Mouse (Mus musculus): ENCODE measurements around the gene Samd14. TPM values are rescaled to one million over a fixed set of nuclear protein-coding genes. Genes with fewer than 3 reads are reported as not detected.

The Samd14 gene
- polyA plus RNA-seq, 1 experiment from 2014 or later: 19.8 TPM

DNA sequence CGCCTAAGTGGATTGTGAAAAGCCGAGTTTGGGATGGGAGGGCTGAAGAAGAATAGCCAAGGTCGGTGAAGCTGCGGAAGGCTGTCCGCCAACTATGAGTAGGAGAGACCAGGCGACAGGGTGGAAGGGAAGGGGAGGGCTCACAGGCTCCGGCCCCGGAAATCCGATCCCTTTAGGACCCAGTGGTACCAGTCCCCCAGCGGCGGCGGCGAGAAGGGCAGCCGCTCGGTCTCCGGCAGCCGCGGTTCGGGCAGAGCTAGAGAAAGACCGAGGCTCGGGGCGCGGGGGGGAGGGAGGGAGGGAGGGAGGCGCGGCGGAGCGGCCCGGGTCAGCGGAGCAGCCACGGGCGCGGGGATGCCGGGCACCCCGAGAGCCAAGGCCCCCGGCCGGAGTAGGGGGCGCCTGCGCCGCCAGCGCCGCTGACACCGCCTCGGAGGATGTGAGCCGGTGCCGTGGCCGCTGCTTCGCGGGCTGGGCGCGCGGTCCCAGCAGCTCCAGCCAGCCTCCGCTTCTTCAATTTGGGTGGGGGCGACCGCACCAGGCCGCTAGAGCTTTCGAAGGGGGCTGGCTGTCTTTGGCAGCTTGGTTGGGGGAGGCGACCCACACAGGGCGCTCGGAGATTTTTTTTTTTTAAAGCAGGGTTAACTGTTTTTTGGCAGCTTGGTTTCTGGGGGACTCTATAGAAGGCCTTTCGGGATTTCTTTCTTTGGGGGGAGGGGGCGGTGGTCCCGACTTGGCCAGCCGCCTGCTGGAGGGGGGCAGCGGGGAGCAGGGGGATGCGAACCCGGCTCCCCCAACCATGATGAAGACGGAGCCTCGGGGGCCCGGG, 18.7 kb upstream of the Samd14 start, which contains the start of gene Ppp1r9b:
Ppp1r9b (plus strand) TSS at position 287 of the 829 bp plus-strand sequence.
- Histone ChIP-seq H3K4me3 (replicated peaks) (peak within 1 kb of the TSS; percentile 90), H3K27me3 (replicated peaks) (no peaks in the 10 kb centered on the region), H3K9ac (peak within 1 kb of the TSS; percentile 74), H3K27ac (peak within 1 kb of the TSS; percentile 96), H3K36me3 (no peaks in the 10 kb centered on the region), H3K4me1 (peaks cover 71% of the 10 kb centered on the region), H3K4me2 (peak within 1 kb of the TSS; percentile 92), H3K9me3 (no peaks in the 10 kb centered on the region)
- ATAC-seq (ENCODE audit: insufficient read depth, low FRiP score, low read depth): peak; percentile 85
- 1% methylated on average over 65 of the region's 69 CpGs for WGBS

DNA sequence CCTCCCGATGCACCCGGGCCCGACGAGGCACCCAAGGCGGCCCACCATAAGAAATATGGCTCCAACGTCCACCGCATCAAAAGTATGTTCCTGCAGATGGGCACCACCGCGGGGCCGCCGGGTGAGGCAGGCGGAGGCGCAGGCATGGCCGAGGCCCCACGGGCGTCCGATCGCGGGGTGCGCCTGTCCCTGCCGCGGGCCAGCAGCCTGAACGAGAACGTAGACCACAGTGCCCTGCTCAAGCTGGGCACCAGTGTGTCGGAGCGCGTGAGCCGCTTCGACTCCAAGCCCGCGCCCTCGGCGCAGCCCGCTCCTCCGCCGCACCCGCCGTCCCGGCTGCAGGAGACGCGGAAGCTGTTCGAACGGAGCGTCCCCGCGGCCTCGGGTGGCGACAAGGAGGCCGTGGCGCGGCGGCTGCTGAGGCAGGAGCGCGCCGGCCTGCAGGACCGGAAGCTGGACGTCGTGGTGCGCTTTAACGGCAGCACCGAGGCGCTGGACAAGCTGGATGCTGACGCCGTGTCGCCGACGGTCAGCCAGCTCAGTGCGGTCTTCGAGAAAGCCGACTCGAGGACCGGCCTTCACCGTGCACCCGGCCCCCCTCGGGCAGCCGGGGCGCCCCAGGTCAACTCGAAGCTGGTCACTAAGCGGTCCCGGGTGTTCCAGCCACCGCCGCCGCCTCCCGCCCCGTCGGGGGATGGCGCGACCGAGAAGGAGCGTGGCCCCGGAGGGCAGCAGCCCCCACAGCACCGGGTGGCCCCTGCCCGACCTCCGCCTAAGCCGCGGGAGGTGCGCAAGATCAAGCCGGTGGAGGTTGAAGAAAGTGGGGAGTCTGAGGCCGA, 17.8 kb upstream of the Samd14 start:
- WGBS: under 1% methylated on average over 98 of the region's 99 CpGs
- no peaks in the 10 kb centered on the region for H3K27me3 ChIP-seq (replicated peaks)
- ATAC-seq (ENCODE audit: insufficient read depth, low FRiP score, low read depth): no peak

DNA sequence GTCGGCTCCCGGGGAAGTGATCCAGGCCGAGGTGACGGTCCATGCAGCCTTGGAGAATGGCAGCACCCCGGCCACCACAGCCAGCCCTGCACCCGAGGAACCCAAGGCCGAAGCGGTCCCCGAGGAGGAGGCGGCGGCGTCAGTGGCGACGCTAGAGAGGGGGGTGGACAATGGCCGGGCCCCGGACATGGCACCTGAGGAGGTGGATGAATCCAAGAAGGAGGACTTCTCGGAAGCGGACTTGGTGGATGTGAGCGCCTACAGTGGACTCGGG, 17.3 kb upstream of the Samd14 start:
- peak overlapping the region; percentile 96 for H3K27ac ChIP-seq
- WGBS: under 1% methylated on average over 20 of the region's 20 CpGs
- H3K9ac ChIP-seq: peak overlapping the region; percentile 74
- peak overlapping the region; percentile 90 for H3K4me3 ChIP-seq (replicated peaks)
- peaks cover 74% of the 10 kb centered on the region for H3K4me1 ChIP-seq
- no peak for ATAC-seq (ENCODE audit: insufficient read depth, low FRiP score, low read depth)
- peak overlapping the region; percentile 92 for H3K4me2 ChIP-seq
- H3K27me3 ChIP-seq (replicated peaks): no peaks in the 10 kb centered on the region
- H3K9me3 ChIP-seq: no peaks in the 10 kb centered on the region
- peaks cover 9% of the 10 kb centered on the region; the same call in 1 of the 2 replicates for H3K36me3 ChIP-seq

More for the DNA sequence above, 17.8 kb upstream of the Samd14 start:
- Histone ChIP-seq H3K36me3 (peaks cover 7% of the 10 kb centered on the region; the same call in 1 of the 2 replicates), H3K4me2 (peak overlapping the region; percentile 92), H3K9ac (peak overlapping the region; percentile 74), H3K4me3 (replicated peaks) (peak overlapping the region; percentile 90), H3K4me1 (peaks cover 75% of the 10 kb centered on the region), H3K9me3 (no peaks in the 10 kb centered on the region), H3K27ac (peak overlapping the region; percentile 96)

DNA sequence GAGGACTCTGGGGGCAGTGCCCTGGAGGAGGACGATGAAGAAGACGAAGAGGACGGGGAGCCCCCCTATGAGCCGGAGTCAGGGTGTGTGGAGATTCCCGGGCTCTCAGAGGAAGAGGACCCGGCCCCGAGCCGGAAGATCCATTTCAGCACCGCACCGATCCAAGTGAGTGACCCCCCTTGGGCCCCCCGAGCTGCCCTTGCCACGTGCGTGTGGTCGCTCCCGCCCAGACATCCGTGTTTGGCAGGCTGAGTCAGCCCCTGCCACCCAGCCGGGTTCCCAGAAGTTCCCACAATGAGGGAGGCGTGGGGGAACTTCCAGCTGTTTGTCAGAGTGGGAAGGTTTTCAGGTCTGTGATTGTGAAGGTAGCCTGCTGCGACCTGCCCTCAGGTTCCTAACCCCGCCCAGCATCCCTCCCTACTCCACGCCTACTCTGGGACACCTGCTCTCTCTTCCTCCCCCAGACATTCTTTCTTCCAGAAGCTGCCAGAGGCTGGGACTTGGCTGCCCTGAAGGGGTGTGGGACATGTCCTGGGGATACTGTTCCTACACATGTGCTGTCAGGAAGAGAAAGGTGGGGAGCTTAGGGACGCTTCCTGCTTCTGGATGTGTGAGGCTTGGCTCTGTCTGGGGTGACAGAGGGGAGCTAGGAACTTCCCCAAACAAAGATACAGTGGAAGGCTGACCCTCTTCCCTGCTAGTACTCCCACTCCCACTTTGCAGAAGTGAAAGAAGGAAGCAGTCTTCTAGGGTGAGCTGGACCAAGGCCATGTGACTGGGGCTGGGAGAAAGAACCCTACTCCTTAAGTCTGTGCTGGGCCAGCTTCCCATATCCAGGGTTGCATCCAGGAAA, 16.7 kb upstream of the Samd14 start:
- under 1% methylated on average over 22 of the region's 22 CpGs for WGBS
- Histone ChIP-seq H3K4me2 (peak overlapping the region; percentile 92), H3K4me1 (peaks cover 69% of the 10 kb centered on the region), H3K4me3 (replicated peaks) (peak overlapping the region; percentile 90), H3K36me3 (peaks cover 13% of the 10 kb centered on the region), H3K9me3 (no peaks in the 10 kb centered on the region), H3K27ac (peak overlapping the region; percentile 96), H3K27me3 (replicated peaks) (no peaks in the 10 kb centered on the region), H3K9ac (peak overlapping the region; percentile 74)
- peak; percentile 15 for ATAC-seq (ENCODE audit: insufficient read depth, low FRiP score, low read depth)

DNA sequence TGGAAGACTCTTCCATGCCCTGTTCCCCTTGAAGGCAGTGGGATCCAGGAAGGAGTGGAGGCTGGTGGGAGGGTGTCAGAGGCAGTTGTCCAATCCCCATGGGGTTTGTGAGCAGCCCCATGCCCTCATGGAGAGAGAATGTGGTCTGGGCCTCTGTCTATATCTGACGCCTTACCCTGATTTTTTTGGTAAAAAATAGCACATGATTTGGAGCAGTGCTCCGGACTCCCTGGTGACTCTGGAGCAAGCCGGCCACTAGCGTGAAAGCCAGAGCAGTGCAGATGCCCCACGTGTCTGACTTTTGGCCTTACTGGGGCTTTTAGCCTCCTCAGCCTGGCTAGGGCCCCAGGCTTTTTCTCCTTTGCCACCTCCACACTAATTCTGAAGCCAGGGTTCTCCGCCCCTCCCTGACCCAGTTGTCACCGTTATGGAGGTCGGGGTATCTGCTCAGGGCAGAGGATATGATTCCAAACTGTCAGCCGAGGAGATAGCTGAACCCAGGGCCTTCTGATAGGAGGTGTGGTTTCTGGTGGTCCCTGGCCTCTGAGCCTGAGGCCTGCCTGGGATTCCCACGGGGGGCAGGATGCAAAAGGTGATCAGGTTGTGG, 15.4 kb upstream of the Samd14 start:
- WGBS: 40% methylated on average over 10 of the region's 10 CpGs
- Histone ChIP-seq H3K4me1 (peaks cover 61% of the 10 kb centered on the region), H3K27ac (no peak overlapping the region), H3K9ac (no peak overlapping the region), H3K27me3 (replicated peaks) (no peaks in the 10 kb centered on the region), H3K4me3 (replicated peaks) (peak overlapping the region; percentile 90), H3K36me3 (peaks cover 23% of the 10 kb centered on the region), H3K4me2 (peak overlapping the region; percentile 92), H3K9me3 (no peaks in the 10 kb centered on the region)
- no peak for ATAC-seq (ENCODE audit: insufficient read depth, low FRiP score, low read depth)

DNA sequence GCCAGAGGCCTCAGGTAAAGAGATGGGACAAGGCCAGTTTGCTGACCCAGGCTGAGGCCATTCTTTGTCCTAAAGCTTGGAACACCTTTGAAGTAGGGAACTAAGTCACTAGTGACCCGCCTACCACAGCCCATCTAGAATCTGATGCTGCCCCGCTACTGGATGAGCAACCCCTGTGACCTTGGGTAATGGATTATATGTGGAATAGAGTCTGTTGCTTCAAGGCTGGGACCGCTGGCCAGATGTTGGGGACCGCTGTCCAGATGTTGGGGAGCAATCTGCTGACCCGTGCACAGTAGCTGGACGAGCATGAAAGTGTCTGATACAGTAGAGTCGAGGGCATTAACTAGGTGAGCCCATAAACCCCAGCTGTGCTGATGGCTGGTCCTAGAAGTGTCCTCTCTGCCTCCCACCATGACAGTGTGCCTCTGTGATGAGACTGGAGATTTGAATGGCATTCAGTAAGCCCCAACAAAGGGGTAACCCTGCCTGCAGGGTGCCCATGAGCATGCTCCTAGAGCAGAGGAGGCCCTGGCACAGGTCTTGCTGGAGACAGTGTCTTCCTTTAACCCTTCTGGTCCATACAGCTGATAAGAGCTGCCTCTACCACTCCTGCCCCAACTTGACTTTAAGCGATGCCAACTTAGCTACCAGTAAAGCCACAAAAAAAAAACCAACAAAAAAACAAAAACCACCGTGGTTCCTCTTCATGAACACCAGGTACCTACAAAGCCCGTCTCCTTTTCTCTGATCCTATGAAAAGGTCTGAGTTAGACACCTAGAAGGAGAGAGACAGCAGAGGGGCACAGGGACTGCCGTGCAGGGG, 14.5 kb upstream of the Samd14 start:
- Histone ChIP-seq H3K27ac (no peak overlapping the region), H3K4me1 (peaks cover 63% of the 10 kb centered on the region), H3K4me3 (replicated peaks) (peak overlapping the region; percentile 90; the same call in 1 of the 2 replicates), H3K36me3 (peaks cover 26% of the 10 kb centered on the region), H3K9me3 (no peaks in the 10 kb centered on the region), H3K9ac (no peak overlapping the region), H3K4me2 (peak overlapping the region; percentile 92), H3K27me3 (replicated peaks) (no peaks in the 10 kb centered on the region)
- no peak for ATAC-seq (ENCODE audit: insufficient read depth, low FRiP score, low read depth)
- WGBS: 72% methylated on average over 11 of the region's 11 CpGs

DNA sequence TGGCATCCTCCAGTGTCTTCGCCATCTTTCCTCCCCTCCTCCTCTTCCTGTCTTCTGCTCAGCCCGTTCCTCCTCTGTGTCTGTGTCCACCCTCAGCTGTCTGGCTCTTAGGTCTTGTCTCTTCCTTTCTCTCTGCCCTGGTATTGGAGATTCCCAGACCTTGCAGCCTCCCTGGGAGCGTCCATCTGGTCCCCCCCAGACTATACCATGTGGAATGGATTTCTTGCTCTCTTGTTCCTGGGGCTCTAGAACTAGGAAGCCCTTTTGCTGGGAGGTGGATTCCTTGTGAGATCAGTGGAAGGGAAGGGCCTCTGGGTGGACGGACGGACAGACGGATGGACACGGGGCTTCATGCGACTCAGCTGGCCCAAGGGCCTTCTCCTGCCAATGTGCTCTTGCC, 13.6 kb upstream of the Samd14 start:
- Histone ChIP-seq H3K9ac (no peak overlapping the region), H3K27ac (no peak overlapping the region), H3K4me1 (peaks cover 67% of the 10 kb centered on the region), H3K4me3 (replicated peaks) (no peak overlapping the region), H3K9me3 (no peaks in the 10 kb centered on the region), H3K4me2 (0 out of 2 replicates have a peak overlapping the region, but pooled peaks have one; percentile 12), H3K36me3 (peaks cover 27% of the 10 kb centered on the region), H3K27me3 (replicated peaks) (no peaks in the 10 kb centered on the region)
- 83% methylated on average over 8 of the region's 8 CpGs for WGBS
- ATAC-seq (ENCODE audit: insufficient read depth, low FRiP score, low read depth): no peak

DNA sequence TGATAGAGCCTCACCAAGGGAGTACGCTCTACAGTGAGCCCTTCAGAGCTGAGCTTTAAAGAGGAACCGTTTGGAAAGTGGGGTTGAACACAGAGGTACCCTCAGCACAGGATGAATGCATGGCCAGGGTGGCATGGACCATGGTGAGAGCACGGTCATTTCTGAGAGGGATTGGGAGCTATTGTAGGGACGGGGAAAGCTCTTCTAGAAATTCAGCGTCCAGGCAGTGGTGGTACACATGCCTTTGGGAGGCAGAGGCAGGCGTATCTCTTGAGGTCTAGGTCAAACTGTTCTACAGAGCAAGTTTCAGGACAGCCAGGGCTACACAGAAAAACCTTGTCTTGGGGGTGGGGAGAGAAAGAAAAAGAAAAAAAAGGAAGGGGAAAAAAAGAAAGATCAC, 12.7 kb upstream of the Samd14 start:
- no peak for ATAC-seq (ENCODE audit: insufficient read depth, low FRiP score, low read depth)
- H3K27me3 ChIP-seq (replicated peaks): no peaks in the 10 kb centered on the region
- no peak overlapping the region for H3K4me2 ChIP-seq
- WGBS: 91% methylated on average over 6 of the region's 6 CpGs
- peaks cover 66% of the 10 kb centered on the region for H3K4me1 ChIP-seq
- H3K4me3 ChIP-seq (replicated peaks): no peak overlapping the region
- H3K27ac ChIP-seq: no peak overlapping the region
- H3K9me3 ChIP-seq: no peaks in the 10 kb centered on the region
- peaks cover 34% of the 10 kb centered on the region for H3K36me3 ChIP-seq
- H3K9ac ChIP-seq: no peak overlapping the region

DNA sequence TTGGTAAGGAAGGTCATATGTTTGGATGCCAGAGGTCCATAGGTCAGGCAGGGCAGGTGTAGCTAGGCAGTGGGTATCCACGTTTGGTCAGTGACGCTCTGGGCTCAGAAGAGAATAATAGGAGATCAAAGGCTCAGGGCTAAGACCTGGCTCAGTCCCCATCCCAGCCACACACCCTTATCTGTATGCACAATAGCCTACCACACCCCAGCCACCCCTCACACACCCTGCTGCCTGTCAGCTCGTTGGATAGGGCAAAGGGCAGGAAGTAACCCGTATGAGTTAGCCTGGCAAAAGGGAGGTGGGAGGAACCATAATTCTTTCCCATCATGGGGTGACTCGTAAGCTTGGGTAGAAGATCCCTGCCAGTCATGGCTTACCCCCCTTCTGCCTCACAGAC, 12.1 kb upstream of the Samd14 start:
- no peaks in the 10 kb centered on the region for H3K9me3 ChIP-seq
- H3K4me1 ChIP-seq: peaks cover 60% of the 10 kb centered on the region
- no peak overlapping the region for H3K4me2 ChIP-seq
- no peak overlapping the region for H3K27ac ChIP-seq
- H3K27me3 ChIP-seq (replicated peaks): no peaks in the 10 kb centered on the region
- WGBS: 44% methylated on average over 5 of the region's 5 CpGs
- no peak overlapping the region for H3K9ac ChIP-seq
- no peak overlapping the region for H3K4me3 ChIP-seq (replicated peaks)
- ATAC-seq (ENCODE audit: insufficient read depth, low FRiP score, low read depth): peak; percentile 70
- H3K36me3 ChIP-seq: peaks cover 39% of the 10 kb centered on the region

DNA sequence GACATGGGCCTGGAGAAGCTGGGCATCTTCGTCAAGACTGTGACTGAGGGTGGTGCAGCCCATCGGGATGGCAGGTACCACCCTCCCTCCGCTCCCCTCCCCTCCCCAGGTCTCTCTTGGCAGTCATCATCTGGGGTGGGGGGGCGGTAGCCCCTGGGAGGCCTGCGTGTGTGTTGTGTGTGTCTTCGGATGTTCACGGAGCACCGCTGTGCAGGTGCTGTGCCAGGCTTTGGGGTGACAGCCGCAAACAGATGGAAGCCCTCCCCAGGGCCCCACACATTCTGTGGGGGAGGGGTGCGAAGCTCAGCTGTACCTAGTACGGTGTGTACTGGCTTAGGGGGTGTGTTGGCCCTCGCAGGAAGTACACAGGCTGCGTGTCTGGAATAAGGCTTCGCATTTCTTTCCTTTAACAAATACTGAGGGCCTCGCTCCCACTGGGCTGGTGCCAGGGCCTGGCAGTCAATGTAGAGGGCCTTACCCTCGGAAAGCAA, 11.6 kb upstream of the Samd14 start:
- peaks cover 55% of the 10 kb centered on the region for H3K4me1 ChIP-seq
- H3K4me3 ChIP-seq (replicated peaks): no peak overlapping the region
- H3K9ac ChIP-seq: no peak overlapping the region
- H3K36me3 ChIP-seq: peaks cover 44% of the 10 kb centered on the region
- no peaks in the 10 kb centered on the region for H3K9me3 ChIP-seq
- ATAC-seq (ENCODE audit: insufficient read depth, low FRiP score, low read depth): 0 out of 2 replicates have a peak, but pooled peaks have one; percentile 7
- H3K4me2 ChIP-seq: peak overlapping the region; percentile 6; the same call in 1 of the 2 replicates
- 73% methylated on average over 16 of the region's 16 CpGs for WGBS
- no peak overlapping the region for H3K27ac ChIP-seq
- no peaks in the 10 kb centered on the region for H3K27me3 ChIP-seq (replicated peaks)

Data from stomach, embryonic 15.5 days (tissue).